Comparison of ENCODE assay signal across 15 mouse cellular contexts in the genomic region with DNA sequence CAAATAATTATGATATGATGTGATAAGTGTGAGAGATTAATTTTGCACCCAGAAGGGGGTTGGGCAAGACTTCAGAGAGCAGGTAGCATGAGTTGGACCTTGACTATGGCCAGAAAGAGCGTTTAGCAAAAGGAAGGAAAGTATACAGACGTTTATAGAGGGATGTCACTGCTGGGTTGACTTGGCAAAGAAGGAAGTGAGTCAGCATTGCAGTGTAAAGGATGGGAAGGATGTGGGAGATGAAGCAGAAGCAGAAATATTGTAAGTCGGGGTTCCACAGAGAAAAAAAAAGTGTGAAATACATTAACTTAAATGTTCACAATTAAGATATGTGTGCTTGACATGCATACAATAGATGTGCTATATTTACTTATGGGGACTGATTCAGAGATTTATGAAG.
"Had no signal": no experiment of that assay in that cellular context is flagged by ENCODE, and none has a peak within 500 bp of the region (broad histone marks: within the 10 kb centered on the region; RNA-seq: fewer than 3 reads in every experiment).

No protein-coding gene starts in this region.

- ATAC-seq: hindbrain, postnatal 0 days; intestine, embryonic 16.5 days had no signal

- DNase-seq: gastrocnemius, adult 2 months; gastrocnemius, postnatal 10 days; gastrocnemius, postnatal 25 days; heart, adult 18-20 months; heart, postnatal 10 days; heart, postnatal 4 days; kidney, adult 11 months; kidney, adult 2 months; kidney, adult 9 months; kidney, postnatal 14 days; kidney, postnatal 4 days; liver; liver, embryonic 13.5 days had no signal
